Mouse (Mus musculus): ENCODE measurements around the gene Ccdc3. TPM values are rescaled to one million over a fixed set of nuclear protein-coding genes. Genes with fewer than 3 reads are reported as not detected.
A peak's percentile ranks its signal among the peaks of the same experiment; 100 is the strongest.

Ccdc3 gene
- total RNA-seq (2021): 10 to 100 TPM; 18.6 to 20.2 TPM

- intact Hi-C loops (cut with DNase I): no loop called here
- peak in 1 of 2 experiments; percentile 35 for DNase-seq (ENCODE audit: low spot score in 2 of 2)
Measured at GRCm38 (mm10) chr2:5137500-5138286, at the start of gene Ccdc3. TSS of gene Ccdc3 (plus strand) at chr2:5137776.

- intact Hi-C loops (cut with DNase I): loop anchor here (5.0 kb wide), 2 partner anchors 162 to 307 kb away; no protein-coding TSS in a partner anchor
- DNase-seq (ENCODE audit: low spot score in 2 of 2): peak; percentile 47 to 64
Measured at GRCm38 (mm10) chr2:5090385-5090784, 47.2 kb upstream of the Ccdc3 start.

GRCm38 (mm10) chr2:5094876-5095275, 42.7 kb upstream of the Ccdc3 start:
- intact Hi-C loops (cut with DNase I): loop anchor here (5.0 kb wide), 3 partner anchors 67 to 302 kb away; no protein-coding TSS in a partner anchor
- peak in 1 of 2 experiments; percentile 37 for DNase-seq (ENCODE audit: low spot score in 2 of 2)

GRCm38 (mm10) chr2:5095316-5095715, 42.3 kb upstream of the Ccdc3 start:
- intact Hi-C loops (cut with DNase I): loop anchor here (5.0 kb wide), 1 partner anchor 67 kb away; no protein-coding TSS in a partner anchor
- DNase-seq (ENCODE audit: low spot score in 2 of 2): peak in 1 of 2 experiments; percentile 13

GRCm38 (mm10) chr2:5097786-5098445, 39.7 kb upstream of the Ccdc3 start:
- intact Hi-C loops (cut with DNase I): loop anchor here (5.0 kb wide), 1 partner anchor 64 kb away; no protein-coding TSS in a partner anchor
- peak; percentile 35 to 40 for DNase-seq (ENCODE audit: low spot score in 2 of 2)

- DNase-seq (ENCODE audit: low spot score in 2 of 2): no peak
- intact Hi-C loops (cut with DNase I): loop anchor here (5.0 kb wide), 1 partner anchor 63 kb away; no protein-coding TSS in a partner anchor
Measured at GRCm38 (mm10) chr2:5099176-5099575, 38.4 kb upstream of the Ccdc3 start.

GRCm38 (mm10) chr2:5101743-5102245, 35.8 kb upstream of the Ccdc3 start:
- intact Hi-C loops (cut with DNase I): no loop called here
- peak in 1 of 2 experiments; percentile 38 for DNase-seq (ENCODE audit: low spot score in 2 of 2)

- intact Hi-C loops (cut with DNase I): no loop called here
- DNase-seq (ENCODE audit: low spot score in 2 of 2): no peak
Measured at GRCm38 (mm10) chr2:5102891-5103290, 34.7 kb upstream of the Ccdc3 start.

GRCm38 (mm10) chr2:5112785-5113291, 24.7 kb upstream of the Ccdc3 start:
- DNase-seq (ENCODE audit: low spot score in 2 of 2): no peak

GRCm38 (mm10) chr2:5114386-5114785, 23.2 kb upstream of the Ccdc3 start:
- DNase-seq (ENCODE audit: low spot score in 2 of 2): no peak
- intact Hi-C loops (cut with DNase I): no loop called here

More at GRCm38 (mm10) chr2:5112785-5113291, 24.7 kb upstream of the Ccdc3 start:
- intact Hi-C loops (cut with DNase I): no loop called here

GRCm38 (mm10) chr2:5116856-5117532, 20.6 kb upstream of the Ccdc3 start:
- DNase-seq (ENCODE audit: low spot score in 2 of 2): peak in 1 of 2 experiments; percentile 34
- intact Hi-C loops (cut with DNase I): no loop called here

- intact Hi-C loops (cut with DNase I): no loop called here
- no peak for DNase-seq (ENCODE audit: low spot score in 2 of 2)
Measured at GRCm38 (mm10) chr2:5125506-5125905, 12.1 kb upstream of the Ccdc3 start.

GRCm38 (mm10) chr2:5127369-5127768, 10.2 kb upstream of the Ccdc3 start:
- intact Hi-C loops (cut with DNase I): no loop called here
- no peak for DNase-seq (ENCODE audit: low spot score in 2 of 2)

- no peak for DNase-seq (ENCODE audit: low spot score in 2 of 2)
- intact Hi-C loops (cut with DNase I): no loop called here
Measured at GRCm38 (mm10) chr2:5129099-5129498, 8.5 kb upstream of the Ccdc3 start.

GRCm38 (mm10) chr2:5132046-5132445, 5.5 kb upstream of the Ccdc3 start:
- intact Hi-C loops (cut with DNase I): no loop called here
- DNase-seq (ENCODE audit: low spot score in 2 of 2): no peak

GRCm38 (mm10) chr2:5134959-5135743, 2.4 kb upstream of the Ccdc3 start:
- intact Hi-C loops (cut with DNase I): no loop called here
- no peak for DNase-seq (ENCODE audit: low spot score in 2 of 2)

- DNase-seq (ENCODE audit: low spot score in 2 of 2): no peak
- intact Hi-C loops (cut with DNase I): no loop called here
Measured at GRCm38 (mm10) chr2:5139961-5140360, 2.4 kb downstream of the Ccdc3 start.

GRCm38 (mm10) chr2:5144446-5144845, 6.9 kb downstream of the Ccdc3 start:
- intact Hi-C loops (cut with DNase I): no loop called here
- no peak for DNase-seq (ENCODE audit: low spot score in 2 of 2)

GRCm38 (mm10) chr2:5147907-5148306, 10.3 kb downstream of the Ccdc3 start:
- DNase-seq (ENCODE audit: low spot score in 2 of 2): no peak
- intact Hi-C loops (cut with DNase I): no loop called here
